Mouse (Mus musculus) ES-E14 (cell line): ENCODE data around the gene Hist1h2bg.

ENCODE experiments used
- CHD2 ChIP-seq: IDR thresholded peaks from 2 replicates; pipeline ENCODE4 v1.6.1; 2014; ENCODE audit warnings: mild to moderate bottlenecking, low read depth, low read length, inconsistent platforms
- ZNF384 ChIP-seq: IDR thresholded peaks from 2 replicates; pipeline ENCODE4 v1.6.1; 2012; ENCODE audit warnings: low read depth, low read length, inconsistent platforms

- TF ChIP-seq CHD2: no peak
- no peak for TF ChIP-seq ZNF384
These were observed 49.0 kb downstream of the Hist1h2bg start for GRCm38 (mm10) chr13:23620056-23620732.
